Mouse (Mus musculus) left cerebral cortex, adult 8-10 months (tissue): Measurements from ENCODE around the gene Xbp1. TPM values are rescaled to one million over a fixed set of nuclear protein-coding genes. Genes with fewer than 3 reads are reported as not detected.
"Not testable (repeated sequence)": the region's sequence is repeated elsewhere in the genome, so short reads cannot be mapped to it uniquely, and the experiment has no call there.

Experiments
- DNase-seq, 2 experiments: peaks; one replicate each; pipeline ENCODE4 v3.0.0; 2022; ENCODE audit warnings: low spot score in 2 of 2
- total RNA-seq, 4 experiments: library from RNA; stranded (reverse); gene quantifications; 2 replicates each; pipeline ENCODE4 v1.2.4; 2022

Gene Xbp1
- total RNA-seq, 4 experiments from 2014 or later: 78.5 to 83.1 (median 80.7) TPM

DNA sequence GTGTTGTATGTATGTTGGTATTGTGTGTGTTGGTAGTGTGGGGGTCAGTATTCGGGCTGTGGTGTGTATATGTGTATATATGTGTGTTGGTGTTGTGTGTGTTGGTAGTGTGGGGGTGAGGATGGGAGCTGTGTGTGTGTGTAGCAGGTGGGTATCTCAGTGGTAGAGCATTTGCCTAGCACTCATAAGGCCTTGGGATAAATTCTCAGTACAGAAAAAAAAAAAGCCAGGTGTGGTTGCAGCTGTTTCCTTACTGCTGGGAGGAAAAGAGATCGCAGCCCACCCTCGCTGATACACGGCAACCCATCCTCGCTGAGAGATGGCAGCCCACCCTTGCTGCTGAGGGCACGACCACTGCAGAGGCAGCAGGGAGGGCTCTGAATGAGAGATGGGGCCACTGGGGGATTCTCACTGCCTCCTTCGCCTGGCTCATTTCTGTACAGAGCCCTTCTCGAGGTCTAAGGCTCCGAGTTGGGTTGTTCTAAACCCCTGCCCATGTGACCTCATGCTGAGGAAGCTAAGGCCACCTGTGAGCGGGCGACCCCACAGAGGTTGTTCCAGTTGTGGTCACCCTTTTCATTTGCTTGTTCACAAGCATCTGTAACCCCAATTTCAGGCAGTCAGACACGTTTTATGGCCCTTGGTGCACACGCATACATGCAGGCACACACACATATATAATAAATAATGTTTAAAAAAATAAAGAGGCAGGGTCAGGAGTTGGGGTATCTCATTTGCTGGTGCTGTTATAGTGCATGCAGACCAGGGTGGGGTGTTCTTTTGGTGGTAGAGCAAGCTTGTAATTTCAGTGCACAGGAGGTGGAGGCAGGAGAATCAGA is 19.3 kb upstream of the Xbp1 start:
- no peak for DNase-seq

DNA sequence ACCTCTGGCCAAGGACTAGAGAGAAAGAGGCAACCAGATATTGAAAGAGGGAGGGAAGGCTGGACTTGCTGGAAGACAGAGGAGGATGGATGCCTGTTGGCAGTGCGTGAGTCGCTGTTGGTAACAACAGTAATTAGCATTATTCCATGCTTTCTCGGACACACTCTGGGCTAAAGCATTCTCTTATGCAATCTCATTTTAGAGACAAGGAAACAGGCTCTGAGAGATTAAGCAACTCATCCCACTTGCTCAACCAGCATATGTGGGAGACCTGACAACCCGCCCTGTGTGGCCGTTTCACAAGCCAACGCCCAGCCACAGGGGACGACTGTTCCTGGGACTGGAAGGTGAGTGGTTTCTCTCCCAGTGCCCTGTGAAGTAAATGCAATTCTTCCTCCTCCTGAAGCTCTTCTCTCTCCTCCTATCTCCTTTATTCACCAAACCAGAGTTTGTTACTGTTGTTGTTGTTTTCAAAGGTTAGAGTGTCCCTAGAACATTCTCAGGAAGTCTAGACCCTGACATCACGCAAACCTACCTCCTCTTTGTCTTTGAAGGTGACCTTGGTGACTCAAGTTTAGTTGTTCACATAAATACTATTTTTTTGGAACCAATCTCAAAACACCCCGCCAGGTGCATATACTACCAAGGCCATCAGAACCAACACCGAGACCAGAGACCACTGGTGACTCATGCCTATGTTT is 18.0 kb upstream of the Xbp1 start:
- no peak for DNase-seq

DNA sequence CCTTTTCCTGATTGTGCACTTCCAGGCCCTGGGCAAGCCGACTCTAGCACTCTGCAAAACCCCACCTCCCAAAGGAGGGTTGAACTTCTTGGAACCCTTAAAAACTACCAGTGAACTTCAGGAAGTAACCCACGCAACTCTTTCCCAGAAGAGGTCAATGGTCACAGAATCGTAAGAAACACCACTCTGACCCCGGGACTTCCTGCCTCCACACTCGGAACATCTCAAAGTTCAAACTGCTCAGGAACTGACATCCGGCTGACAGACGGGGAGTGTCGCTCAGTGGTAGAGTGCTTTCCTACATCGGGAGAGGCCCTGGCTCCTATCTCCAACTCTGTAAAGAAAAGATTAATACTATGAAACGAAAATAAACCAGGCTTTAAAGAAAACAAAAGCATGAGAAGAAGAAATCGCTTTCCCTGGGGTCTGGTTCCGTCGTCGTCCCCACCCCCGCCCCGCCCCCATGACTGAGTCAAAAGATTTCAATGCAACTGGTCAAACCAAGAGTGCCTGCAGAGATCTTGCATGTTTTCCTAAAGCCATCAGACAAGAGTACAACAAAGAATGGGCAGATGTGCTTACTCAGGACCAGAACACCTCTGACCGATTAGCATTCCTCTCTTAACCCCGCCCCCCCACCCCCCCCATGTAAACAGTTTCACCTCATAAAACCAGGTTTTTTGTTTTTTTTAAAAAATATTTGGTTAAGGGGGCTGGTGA is 14.4 kb upstream of the Xbp1 start:
- DNase-seq: no peak

GRCm38 (mm10) chr11:5509215-5510098 is 11.0 kb upstream of the Xbp1 start:
- no peak for DNase-seq

GRCm38 (mm10) chr11:5510099-5510391 is 10.4 kb upstream of the Xbp1 start:
- DNase-seq: no peak

GRCm38 (mm10) chr11:5510686-5511085 is 9.8 kb upstream of the Xbp1 start:
- DNase-seq: not testable (repeated sequence)

DNA sequence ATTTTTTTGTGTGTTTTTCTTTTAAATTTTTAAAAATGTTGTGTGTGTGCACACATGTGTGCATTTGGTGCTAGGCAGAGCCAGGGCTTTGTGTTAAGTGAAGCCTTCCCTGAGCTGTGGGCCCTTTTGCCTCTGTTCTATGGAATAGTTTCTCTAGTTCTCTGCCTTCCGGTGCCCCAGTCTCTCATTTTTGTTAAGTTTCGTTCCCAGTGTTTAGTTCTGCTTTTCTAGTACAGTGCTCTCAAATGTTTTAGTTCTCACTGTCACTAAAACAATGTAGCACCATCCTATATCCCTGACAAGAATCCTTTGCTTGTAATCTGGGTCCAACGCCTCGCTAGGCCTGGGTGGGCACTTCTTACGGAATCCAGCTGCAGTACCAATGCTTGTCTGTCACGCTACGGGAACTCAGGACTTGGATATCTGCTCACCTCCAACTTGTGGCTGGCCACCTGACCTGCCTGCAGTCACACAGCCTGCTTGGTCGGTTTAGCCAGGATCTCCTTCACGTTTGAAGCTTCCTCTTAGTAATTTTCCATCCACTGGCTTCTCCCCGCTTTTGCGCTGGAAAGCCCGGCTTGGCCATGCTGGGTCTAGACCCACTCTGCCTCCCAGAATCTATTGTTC is 8.2 kb upstream of the Xbp1 start:
- DNase-seq: no peak

- DNase-seq: no peak
Measured at GRCm38 (mm10) chr11:5512961-5513360, 7.5 kb upstream of the Xbp1 start.

- no peak for DNase-seq
Measured at GRCm38 (mm10) chr11:5514091-5514490, 6.4 kb upstream of the Xbp1 start.

GRCm38 (mm10) chr11:5515196-5515595 is 5.3 kb upstream of the Xbp1 start:
- DNase-seq: no peak

GRCm38 (mm10) chr11:5515655-5516054 is 4.8 kb upstream of the Xbp1 start:
- no peak for DNase-seq

DNA sequence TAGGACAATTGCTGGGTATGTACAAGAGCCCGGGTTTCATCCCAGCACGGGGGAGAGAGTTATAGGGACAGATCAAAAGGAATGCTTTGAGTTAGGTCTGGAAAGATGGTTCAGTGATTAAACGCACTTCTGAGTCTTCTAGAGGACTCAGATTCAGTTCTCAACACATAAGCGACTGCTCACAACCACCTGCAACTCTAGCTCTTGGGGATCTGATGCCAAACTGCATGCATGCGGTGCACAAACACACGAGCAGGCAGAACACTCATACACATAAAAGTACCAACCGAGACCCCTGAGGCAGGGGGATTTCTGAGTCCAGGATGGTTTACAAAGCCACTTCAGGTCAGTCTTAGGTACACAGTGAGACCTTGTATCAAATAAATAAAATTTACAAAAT is 4.3 kb upstream of the Xbp1 start:
- DNase-seq: no peak

DNA sequence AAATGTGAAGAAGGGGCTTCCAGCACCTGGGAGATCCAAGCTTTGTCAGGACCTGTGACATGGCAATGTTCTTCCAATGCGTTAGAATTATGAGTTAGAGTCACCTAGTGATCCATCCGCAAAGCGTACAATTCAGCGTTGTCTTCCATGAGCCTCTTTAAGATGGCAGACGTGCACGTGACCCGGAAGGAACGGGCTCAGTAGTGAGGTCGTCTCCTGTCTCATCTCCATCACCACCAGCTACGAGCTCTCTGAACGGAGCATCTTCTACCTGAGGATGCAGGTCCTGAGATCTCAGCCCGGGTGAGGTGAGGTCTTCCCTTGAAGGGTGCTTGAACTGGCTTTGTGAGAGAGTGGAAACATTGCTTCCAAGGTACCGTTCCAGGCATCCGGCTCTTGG is 3.8 kb upstream of the Xbp1 start:
- DNase-seq: no peak

DNA sequence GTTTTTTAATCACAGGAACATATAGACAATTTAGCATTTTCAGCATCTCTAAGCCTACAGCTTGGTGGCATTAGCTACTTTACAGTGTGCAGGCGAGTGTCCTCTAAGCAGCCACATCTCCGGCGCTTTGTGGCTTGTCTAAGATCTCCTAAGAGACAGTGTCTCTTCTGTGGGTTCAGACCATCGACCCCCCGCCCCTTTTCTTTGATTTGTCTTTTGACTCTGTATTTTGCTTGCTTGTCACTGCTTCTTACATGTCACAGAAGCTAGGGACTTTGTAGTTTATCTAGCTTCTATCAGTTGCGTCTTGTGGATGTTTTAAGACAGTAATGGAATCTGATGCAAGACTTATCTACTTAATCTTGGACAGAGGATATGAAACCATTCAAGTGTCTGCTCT is 3.1 kb upstream of the Xbp1 start:
- no peak for DNase-seq

GRCm38 (mm10) chr11:5519681-5520080 is 778 bp upstream of the Xbp1 start:
- no peak for DNase-seq

DNA sequence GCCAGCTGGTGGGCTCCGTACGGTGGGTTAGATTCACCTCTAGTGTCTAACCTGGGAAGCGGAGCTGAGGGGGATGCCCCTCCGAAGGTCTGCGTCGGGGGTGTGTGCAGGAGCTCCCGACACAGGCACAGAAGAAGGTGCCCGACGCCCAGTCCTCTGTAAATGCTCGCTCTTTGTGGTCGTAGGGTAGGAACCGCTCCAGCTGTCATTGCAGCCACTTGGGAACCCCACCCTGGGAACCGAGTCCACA is 732 bp downstream of the Xbp1 start:
- no peak for DNase-seq

GRCm38 (mm10) chr11:5521516-5522291 is 1.2 kb downstream of the Xbp1 start:
- DNase-seq: peak; percentile 69 to 74

GRCm38 (mm10) chr11:5522798-5523415 is 2.4 kb downstream of the Xbp1 start:
- DNase-seq: no peak

DNA sequence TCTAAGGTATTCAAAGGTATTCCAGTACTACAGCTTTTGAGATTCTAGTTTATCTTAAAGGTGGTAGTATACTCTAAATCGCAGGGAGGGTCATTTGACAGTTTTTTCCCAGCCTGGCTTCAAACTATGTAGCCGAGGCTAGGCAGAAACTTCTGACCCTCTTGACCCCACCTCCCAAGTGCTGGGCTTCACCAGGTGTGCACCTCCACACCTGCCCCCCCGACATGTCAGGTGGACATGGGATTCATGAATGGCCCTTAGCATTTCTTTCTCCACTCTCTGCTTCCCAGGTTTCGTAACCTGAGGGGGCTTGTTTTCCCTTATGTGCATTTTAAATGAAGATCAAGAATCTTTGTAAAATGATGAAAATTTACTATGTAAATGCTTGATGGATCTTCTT is 5.0 kb downstream of the Xbp1 start:
- DNase-seq: no peak
